15 mouse cellular contexts compared by ENCODE assay signal in the genomic region with DNA sequence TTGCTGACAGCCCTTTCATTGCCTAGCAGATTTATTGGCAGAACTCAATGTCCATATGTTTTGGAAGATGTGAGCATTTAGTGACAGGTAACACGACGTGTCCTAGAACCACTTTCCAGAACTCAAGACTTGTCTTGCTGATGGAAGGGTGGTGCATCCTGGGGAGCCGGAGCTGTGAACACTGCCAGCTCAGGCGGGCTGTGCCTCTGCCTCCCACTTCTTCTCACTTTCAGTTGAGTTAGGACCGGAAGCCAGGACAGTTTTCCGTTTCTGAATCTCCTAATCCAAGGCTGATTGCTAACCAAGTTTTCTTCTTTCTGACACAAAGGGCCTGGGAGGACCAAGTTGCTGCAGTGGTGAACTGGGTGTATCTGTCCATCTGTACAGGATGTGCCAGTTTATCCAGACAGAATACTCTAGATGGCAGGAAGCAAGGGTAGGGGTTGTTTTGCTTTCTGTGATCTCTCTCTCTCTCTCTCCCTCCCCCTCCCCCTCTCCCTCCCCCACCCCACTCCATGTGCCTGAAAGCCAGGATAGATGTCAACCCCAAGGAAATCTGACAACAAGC.
A peak's percentile ranks its signal among the peaks of the same experiment; 100 is the strongest.
DNase-seq lines count a peak whose midpoint lies in the region; ATAC-seq and TF ChIP-seq lines count a peak whose summit lies in the region.
"Had no signal": no experiment of that assay in that cellular context is flagged by ENCODE, and none has a peak within 500 bp of the region (broad histone marks: within the 10 kb centered on the region; RNA-seq: fewer than 3 reads in every experiment).

No protein-coding gene starts in this region.

- peaks cover 34% of the 10 kb centered on the region for H3K4me1 ChIP-seq in heart, embryonic 15.5 days (replicated peaks)
- no peaks in the 10 kb centered on the region; the same call in 1 of the 2 replicates for H3K4me1 ChIP-seq in lung, postnatal 0 days (ENCODE audit: insufficient read depth, low read depth, low read length)
- H3K4me1 ChIP-seq in hindbrain, embryonic 14.5 days (replicated peaks; ENCODE audit: control insufficient read depth, insufficient read depth, low read length) = peaks cover 5% of the 10 kb centered on the region; the same call in 1 of the 2 replicates

- no peak overlapping the region for H3K4me3 ChIP-seq in heart, embryonic 15.5 days
- H3K4me3 ChIP-seq in lung, postnatal 0 days (ENCODE audit: low read depth, low read length) = no peak overlapping the region
- no peak overlapping the region for H3K4me3 ChIP-seq in hindbrain, embryonic 14.5 days (replicated peaks; ENCODE audit: low read length)
- H3K4me3 ChIP-seq: embryonic facial prominence, embryonic 13.5 days; hindbrain, embryonic 12.5 days; midbrain, embryonic 13.5 days had no signal

- 0 out of 2 replicates have a peak, but pooled peaks have one; percentile 9 for TF ChIP-seq EP300 in lung, postnatal 0 days (IDR thresholded peaks at IDR 0.05)

- H3K4me2 ChIP-seq in heart, embryonic 15.5 days = no peak overlapping the region
- H3K4me2 ChIP-seq in lung, postnatal 0 days (replicated peaks; ENCODE audit: low read depth, low read length) = no peak overlapping the region
- no peak overlapping the region for H3K4me2 ChIP-seq in hindbrain, embryonic 14.5 days (replicated peaks)
- H3K4me2 ChIP-seq: embryonic facial prominence, embryonic 13.5 days; hindbrain, embryonic 12.5 days; liver, embryonic 11.5 days; midbrain, embryonic 13.5 days had no signal

- no peak for ATAC-seq in heart, embryonic 15.5 days (replicated peaks; ENCODE audit: insufficient number of reproducible peaks, insufficient read depth, low FRiP score, low read depth)
- peak; percentile 73 for ATAC-seq in lung, postnatal 0 days
- no peak for ATAC-seq in hindbrain, embryonic 14.5 days (ENCODE audit: low FRiP score)
- ATAC-seq: intestine, postnatal 0 days; midbrain, embryonic 13.5 days had no signal

- WGBS in heart, embryonic 15.5 days = 58% methylated on average over 6 of the region's 6 CpGs
- 49% methylated on average over 6 of the region's 6 CpGs for WGBS in lung, postnatal 0 days
- 81% methylated on average over 6 of the region's 6 CpGs for WGBS in hindbrain, embryonic 14.5 days

- no peaks in the 10 kb centered on the region for H3K36me3 ChIP-seq in heart, embryonic 15.5 days
- no peaks in the 10 kb centered on the region for H3K36me3 ChIP-seq in lung, postnatal 0 days (ENCODE audit: insufficient read depth, low read length)
- no peaks in the 10 kb centered on the region for H3K36me3 ChIP-seq in hindbrain, embryonic 14.5 days (replicated peaks; ENCODE audit: control insufficient read depth, insufficient read depth)
- H3K36me3 ChIP-seq: embryonic facial prominence, embryonic 13.5 days; hindbrain, embryonic 12.5 days; midbrain, embryonic 13.5 days had no signal

- no peak overlapping the region for H3K9ac ChIP-seq in heart, embryonic 15.5 days
- no peak overlapping the region for H3K9ac ChIP-seq in lung, postnatal 0 days (replicated peaks; ENCODE audit: low read depth)
- no peak overlapping the region for H3K9ac ChIP-seq in hindbrain, embryonic 14.5 days
- H3K9ac ChIP-seq: embryonic facial prominence, embryonic 13.5 days; hindbrain, embryonic 12.5 days; midbrain, embryonic 13.5 days had no signal

- DNase-seq in cerebellum, adult 11 months = peak; percentile 12
- DNase-seq in cerebellum, postnatal 4 days (ENCODE audit: low spot score in 2 of 2) = no peak
- no peak for DNase-seq in heart, adult 8-10 months (ENCODE audit: low spot score)
- DNase-seq in cerebellum, adult 9-11 months = peak; percentile 38
- peak; percentile 41 for DNase-seq in lung, postnatal 0 days (ENCODE audit: low spot score)
- DNase-seq in hindbrain, embryonic 14.5 days (ENCODE audit: low spot score) = no peak
- no peak for DNase-seq in right cerebral cortex, postnatal 4 days
- DNase-seq: thymus, postnatal 4 days had no signal

- H3K27me3 ChIP-seq in heart, embryonic 15.5 days = no peaks in the 10 kb centered on the region
- H3K27me3 ChIP-seq in lung, postnatal 0 days (replicated peaks; ENCODE audit: insufficient read depth, low read length) = no peaks in the 10 kb centered on the region
- no peaks in the 10 kb centered on the region for H3K27me3 ChIP-seq in hindbrain, embryonic 14.5 days (ENCODE audit: control insufficient read depth, insufficient read depth, low read length)
- H3K27me3 ChIP-seq: hindbrain, embryonic 12.5 days had no signal

- TF ChIP-seq CTCF in lung, postnatal 0 days (IDR thresholded peaks at IDR 0.05) = no peak

- H3K27ac ChIP-seq in heart, embryonic 15.5 days = peak overlapping the region; percentile 45
- peak overlapping the region; percentile 54 for H3K27ac ChIP-seq in lung, postnatal 0 days (ENCODE audit: low read length)
- H3K27ac ChIP-seq in hindbrain, embryonic 14.5 days = no peak overlapping the region
- H3K27ac ChIP-seq: embryonic facial prominence, embryonic 13.5 days; hindbrain, embryonic 12.5 days; midbrain, embryonic 13.5 days; stomach, postnatal 0 days had no signal

- H3K9me3 ChIP-seq in heart, embryonic 15.5 days (replicated peaks) = no peaks in the 10 kb centered on the region
- no peaks in the 10 kb centered on the region for H3K9me3 ChIP-seq in lung, postnatal 0 days (ENCODE audit: low read length)
- H3K9me3 ChIP-seq in hindbrain, embryonic 14.5 days (ENCODE audit: control insufficient read depth, low read length) = no peaks in the 10 kb centered on the region
- H3K9me3 ChIP-seq: embryonic facial prominence, embryonic 13.5 days; hindbrain, embryonic 12.5 days; midbrain, embryonic 13.5 days had no signal

Comparison
In these comparisons a context has a peak if more than half of its experiments do, and no peak if none do; other contexts are left out.
1. DNase-seq: peak in cerebellum, adult 11 months (single experiment), cerebellum, adult 9-11 months (single experiment) and lung, postnatal 0 days (single experiment); none in cerebellum, postnatal 4 days (0 of 2), heart, adult 8-10 months (single experiment), hindbrain, embryonic 14.5 days (single experiment) and right cerebral cortex, postnatal 4 days (single experiment).